Mouse (Mus musculus): ENCODE measurements around the gene Ndufs7. TPM values are rescaled to one million over a fixed set of nuclear protein-coding genes. Genes with fewer than 3 reads are reported as not detected.

The Ndufs7 gene
- total RNA-seq, 2 experiments from 2014 or later: 609 to 639 TPM

Small RNAs within 50 kb of the gene (microRNA-seq; reads per million reads assigned to microRNA genes)
- 0.70 to 1.9 reads per million in 2 experiments for gene Mir6911

Other genes with a start within 250 kb of the Ndufs7 start
- 1 to 10 TPM; 5.0 to 6.1 TPM for gene Arhgap45, start 232.5 kb upstream of the Ndufs7 start, total RNA-seq (2021)
- gene Polr2e, start 209.3 kb upstream of the Ndufs7 start, total RNA-seq (2021): 10 to 100 TPM; 79.0 to 79.1 TPM
- gene Gpx4, start 202.0 kb upstream of the Ndufs7 start, total RNA-seq (2021): 100 to 1,000 TPM; 551 to 562 TPM
- gene Sbno2, start 143.6 kb upstream of the Ndufs7 start, total RNA-seq (2021): 10 to 100 TPM; 15.1 to 17.6 TPM
- 100 to 1,000 TPM; 110 to 112 TPM for gene Stk11, start 133.3 kb upstream of the Ndufs7 start, total RNA-seq (2021)
- 1,000 to 10,000 TPM; 1,058 to 1,125 TPM for gene Atp5d, start 110.5 kb upstream of the Ndufs7 start, total RNA-seq (2021)
- gene Cbarp, start 108.3 kb upstream of the Ndufs7 start, total RNA-seq (2021): 1 to 10 TPM; 3.2 to 4.1 TPM
- 100 to 1,000 TPM; 132 to 190 TPM for gene Midn, start 100.8 kb upstream of the Ndufs7 start, total RNA-seq (2021)
- 100 to 1,000 TPM; 113 to 134 TPM for gene Cirbp, start 83.1 kb upstream of the Ndufs7 start, total RNA-seq (2021)
- 1 to 10 TPM; 3.1 to 3.4 TPM for gene 1600002K03Rik, start 76.2 kb upstream of the Ndufs7 start, total RNA-seq (2021)
- 1 to 10 TPM; 1.4 to 1.7 TPM for gene Efna2, start 69.6 kb upstream of the Ndufs7 start, total RNA-seq (2021)
- gene Mum1, start 22.7 kb upstream of the Ndufs7 start, total RNA-seq (2021): 10 to 100 TPM; 20.3 to 23.1 TPM
- 10 to 100 TPM; 19.3 to 21.3 TPM for gene Gamt, start 11.9 kb downstream of the Ndufs7 start, total RNA-seq (2021)
- 10 to 100 TPM; 86.4 to 95.4 TPM for gene Dazap1, start 12.4 kb downstream of the Ndufs7 start, total RNA-seq (2021)
- gene Rps15, start 43.3 kb downstream of the Ndufs7 start, total RNA-seq (2021): 100 to 1,000 TPM; 859 to 871 TPM
- gene Apc2, start 46.9 kb downstream of the Ndufs7 start, total RNA-seq (2021): 1 to 10 TPM; 4.7 to 5.0 TPM
- gene 2310011J03Rik, start 71.4 kb downstream of the Ndufs7 start, total RNA-seq (2021): 10 to 100 TPM; 15.3 to 17.9 TPM
- 1 to 10 TPM; 1.7 to 1.8 TPM for gene Pcsk4, start 80.4 kb downstream of the Ndufs7 start, total RNA-seq (2021)
- gene Reep6, start 80.8 kb downstream of the Ndufs7 start, total RNA-seq (2021): 1 to 10 TPM; 2.2 to 2.4 TPM
- 10 to 100 TPM; 36.9 to 42.9 TPM for gene Adamtsl5, start 99.3 kb downstream of the Ndufs7 start, total RNA-seq (2021)
- under 1 TPM in 1 of 2 experiments, not detected in 1; 0.25 TPM for gene Plk5, start 107.3 kb downstream of the Ndufs7 start, total RNA-seq (2021)
- gene Mex3d, start 138.5 kb downstream of the Ndufs7 start, total RNA-seq (2021): 10 to 100 TPM; 12.7 to 16.1 TPM
- gene Mbd3, start 150.4 kb downstream of the Ndufs7 start, total RNA-seq (2021): 100 to 1,000 TPM; 102 to 105 TPM
- 1,000 to 10,000 TPM; 1,658 to 1,691 TPM for gene Uqcr11, start 157.7 kb downstream of the Ndufs7 start, total RNA-seq (2021)
- gene Tcf3, start 184.5 kb downstream of the Ndufs7 start, total RNA-seq (2021): 10 to 100 TPM; 40.3 to 51.8 TPM
- not detected for gene Onecut3, start 245.7 kb downstream of the Ndufs7 start, total RNA-seq (2021)